Mouse (Mus musculus) liver, embryonic 14.5 days (tissue): Measurements from ENCODE around the gene Rps16.

Source experiments
- CTCF ChIP-seq: IDR thresholded peaks from 2 replicates; pipeline ENCODE4 v1.5.1; 2016; ENCODE audit warnings: antibody characterized with exemption, low read depth, control low read depth
- EP300 ChIP-seq: IDR thresholded peaks from 2 replicates; pipeline ENCODE4 v1.6.1; 2016; ENCODE audit warnings: antibody characterized with exemption, low read depth

GRCm38 (mm10) chr7:28306216-28306615 is 44.2 kb upstream of the Rps16 start:
- no peak for TF ChIP-seq CTCF
- no peak for TF ChIP-seq EP300
